Mouse (Mus musculus): ENCODE measurements around the gene Raet1e. TPM values are rescaled to one million over a fixed set of nuclear protein-coding genes. Genes with fewer than 3 reads are reported as not detected.
"Not testable (repeated sequence)": the region's sequence is repeated elsewhere in the genome, so short reads cannot be mapped to it uniquely, and the experiment has no call there.

The Raet1e gene
- polyA plus RNA-seq, 2 experiments = 6.2 to 7.3 TPM

DNA sequence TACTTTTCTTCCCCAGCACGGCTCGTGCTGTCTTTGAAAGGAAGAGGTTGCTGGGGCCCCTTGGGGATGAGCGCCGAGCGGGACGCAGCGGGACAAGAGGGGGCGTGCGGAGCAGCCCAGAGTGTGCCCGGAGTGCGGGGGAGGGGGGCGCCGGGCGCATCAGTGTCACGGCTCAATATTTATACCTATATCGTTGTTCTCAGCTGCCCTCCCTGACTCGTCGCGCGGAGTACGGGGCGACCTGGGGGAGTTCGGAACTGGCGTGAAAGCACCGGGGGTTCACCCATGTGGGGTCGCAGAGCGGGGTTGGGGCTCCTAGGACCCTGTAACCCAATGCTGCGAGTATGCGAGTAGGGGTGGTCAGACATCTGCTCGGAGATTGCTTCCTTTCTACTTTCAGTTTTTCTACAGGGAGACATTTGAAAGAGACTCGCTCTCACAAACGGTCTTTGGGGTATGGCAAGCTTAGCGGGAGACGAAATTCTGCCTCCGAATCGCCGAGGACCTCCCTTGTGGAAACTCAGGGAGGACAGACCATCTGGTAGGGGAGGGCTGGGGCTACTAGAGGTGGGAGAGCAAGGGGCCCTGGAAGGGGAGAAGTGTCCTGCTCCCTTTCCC is 9.2 kb upstream of the Raet1e start, which contains the start of gene E030030I06Rik:
TSS of gene E030030I06Rik (minus strand) at position 198 of the 618 bp plus-strand sequence.
- H3K9ac ChIP-seq (ENCODE audit: low read depth, low read length, severe bottlenecking) = peak within 1 kb of the TSS; percentile 76
- no peak for TF ChIP-seq POLR2A (IDR thresholded peaks at IDR 0.05; ENCODE audit: borderline replicate concordance, extremely low read depth, insufficient read depth, insufficient read length)
- H3K4me3 ChIP-seq (replicated peaks; ENCODE audit: low read length) = peak within 1 kb of the TSS; percentile 69
- H3K27me3 ChIP-seq (ENCODE audit: control insufficient read depth, insufficient read depth, low read length) = peaks cover 18% of the 10 kb centered on the region
- ATAC-seq (ENCODE audit: low FRiP score, low read depth) (peak; percentile 20), DNase-seq (ENCODE audit: low spot score) (no peak)
- H3K9me3 ChIP-seq (ENCODE audit: control insufficient read depth, low read length) = no peaks in the 10 kb centered on the region
- H3K36me3 ChIP-seq (ENCODE audit: control insufficient read depth, insufficient read depth, low read length) = no peaks in the 10 kb centered on the region
- H3K27ac ChIP-seq (replicated peaks; ENCODE audit: low read depth, low read length) = peak within 1 kb of the TSS; percentile 73
- WGBS = under 1% methylated on average over 33 of the region's 37 CpGs
- peak within 1 kb of the TSS; percentile 97 for H3K4me2 ChIP-seq (replicated peaks; ENCODE audit: low read depth, low read length, severe bottlenecking)
- peaks cover 7% of the 10 kb centered on the region for H3K4me1 ChIP-seq (ENCODE audit: control insufficient read depth, insufficient read depth, low read length)

- ATAC-seq (ENCODE audit: low FRiP score, low read depth) = no peak; the same call in 1 of the 2 replicates
- Histone ChIP-seq H3K27me3 (ENCODE audit: control insufficient read depth, insufficient read depth, low read length) (peaks cover 21% of the 10 kb centered on the region), H3K9me3 (ENCODE audit: control insufficient read depth, low read length) (no peaks in the 10 kb centered on the region), H3K27ac (replicated peaks; ENCODE audit: low read depth, low read length) (no peak overlapping the region), H3K4me1 (ENCODE audit: control insufficient read depth, insufficient read depth, low read length) (peaks cover 7% of the 10 kb centered on the region), H3K4me2 (replicated peaks; ENCODE audit: low read depth, low read length, severe bottlenecking) (peak overlapping the region; percentile 97), H3K36me3 (ENCODE audit: control insufficient read depth, insufficient read depth, low read length) (no peaks in the 10 kb centered on the region), H3K9ac (ENCODE audit: low read depth, low read length, severe bottlenecking) (peak overlapping the region; percentile 76), H3K4me3 (replicated peaks; ENCODE audit: low read length) (peak overlapping the region; percentile 69)
- TF ChIP-seq POLR2A (IDR thresholded peaks at IDR 0.05; ENCODE audit: borderline replicate concordance, extremely low read depth, insufficient read depth, insufficient read length) = no peak
- under 1% methylated on average over 50 of the region's 50 CpGs for WGBS
- DNase-seq (ENCODE audit: low spot score) = no peak
Observed at GRCm38 (mm10) chr10:22149691-22150465, 8.5 kb upstream of the Raet1e start.

- no peak for TF ChIP-seq POLR2A (IDR thresholded peaks at IDR 0.05; ENCODE audit: borderline replicate concordance, extremely low read depth, insufficient read depth, insufficient read length)
- ATAC-seq (ENCODE audit: low FRiP score, low read depth) = no peak
- H3K36me3 ChIP-seq (ENCODE audit: control insufficient read depth, insufficient read depth, low read length) = no peaks in the 10 kb centered on the region
- H3K9me3 ChIP-seq (ENCODE audit: control insufficient read depth, low read length) = no peaks in the 10 kb centered on the region
- H3K4me1 ChIP-seq (ENCODE audit: control insufficient read depth, insufficient read depth, low read length) = peaks cover 7% of the 10 kb centered on the region
- H3K9ac ChIP-seq (ENCODE audit: low read depth, low read length, severe bottlenecking) = no peak overlapping the region
- peaks cover 28% of the 10 kb centered on the region for H3K27me3 ChIP-seq (ENCODE audit: control insufficient read depth, insufficient read depth, low read length)
- H3K27ac ChIP-seq (replicated peaks; ENCODE audit: low read depth, low read length) = no peak overlapping the region
- H3K4me3 ChIP-seq (replicated peaks; ENCODE audit: low read length) = peak overlapping the region; percentile 69
- no peak for DNase-seq (ENCODE audit: low spot score)
- peak overlapping the region; percentile 97 for H3K4me2 ChIP-seq (replicated peaks; ENCODE audit: low read depth, low read length, severe bottlenecking)
- under 1% methylated on average over 27 of the region's 27 CpGs for WGBS
Observed at GRCm38 (mm10) chr10:22150593-22150992, 7.8 kb upstream of the Raet1e start.

- not testable (repeated sequence) for DNase-seq (ENCODE audit: low spot score); H3K27ac ChIP-seq (replicated peaks; ENCODE audit: low read depth, low read length); H3K36me3 ChIP-seq (ENCODE audit: control insufficient read depth, insufficient read depth, low read length); H3K4me1 ChIP-seq (ENCODE audit: control insufficient read depth, insufficient read depth, low read length); H3K9me3 ChIP-seq (ENCODE audit: control insufficient read depth, low read length); ATAC-seq (ENCODE audit: low FRiP score, low read depth)
- 1% methylated on average over 52 of the region's 55 CpGs for WGBS
- Histone ChIP-seq H3K27me3 (ENCODE audit: control insufficient read depth, insufficient read depth, low read length) (peaks cover 34% of the 10 kb centered on the region), H3K9ac (ENCODE audit: low read depth, low read length, severe bottlenecking) (0 out of 2 replicates have a peak overlapping the region, but pooled peaks have one; percentile 16), H3K4me2 (replicated peaks; ENCODE audit: low read depth, low read length, severe bottlenecking) (peak overlapping the region; percentile 34), H3K4me3 (replicated peaks; ENCODE audit: low read length) (peak overlapping the region; percentile 21)
Observed at GRCm38 (mm10) chr10:22151056-22151862, 7.1 kb upstream of the Raet1e start.

- not testable (repeated sequence) for H3K27ac ChIP-seq (replicated peaks; ENCODE audit: low read depth, low read length); H3K4me3 ChIP-seq (replicated peaks; ENCODE audit: low read length); ATAC-seq (ENCODE audit: low FRiP score, low read depth); H3K36me3 ChIP-seq (ENCODE audit: control insufficient read depth, insufficient read depth, low read length); H3K9me3 ChIP-seq (ENCODE audit: control insufficient read depth, low read length); DNase-seq (ENCODE audit: low spot score); H3K4me1 ChIP-seq (ENCODE audit: control insufficient read depth, insufficient read depth, low read length); H3K9ac ChIP-seq (ENCODE audit: low read depth, low read length, severe bottlenecking); H3K4me2 ChIP-seq (replicated peaks; ENCODE audit: low read depth, low read length, severe bottlenecking)
- H3K27me3 ChIP-seq (ENCODE audit: control insufficient read depth, insufficient read depth, low read length) = peaks cover 42% of the 10 kb centered on the region
- WGBS = 3% methylated on average over 11 of the region's 11 CpGs
Observed at GRCm38 (mm10) chr10:22151863-22152640, 6.3 kb upstream of the Raet1e start.

DNA sequence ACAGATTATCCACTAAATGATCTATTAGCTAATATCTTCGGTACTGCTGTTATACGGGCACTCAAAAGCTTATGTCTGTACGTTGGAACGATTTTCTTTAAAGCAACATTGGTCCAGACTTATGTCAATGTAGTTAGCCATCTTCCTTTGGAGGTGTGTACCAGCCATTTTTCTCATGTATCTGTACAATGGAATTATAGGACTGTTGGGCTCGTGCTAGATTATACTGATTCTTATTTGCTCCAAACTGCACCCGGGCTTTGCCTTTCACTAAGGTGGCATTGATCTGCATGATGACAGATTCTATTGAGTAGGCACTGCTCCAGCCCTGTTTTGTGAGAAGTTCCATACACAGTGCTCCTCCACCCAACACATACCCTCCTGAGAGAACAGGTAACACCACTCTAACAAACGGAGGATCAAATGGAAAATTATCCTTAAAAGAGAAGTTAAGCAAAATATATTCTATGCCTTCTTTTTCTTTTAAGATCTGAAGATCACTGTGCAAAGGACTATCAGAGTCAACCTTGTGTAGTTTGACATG is 5.2 kb upstream of the Raet1e start:
- H3K27me3 ChIP-seq (ENCODE audit: control insufficient read depth, insufficient read depth, low read length) = peaks cover 53% of the 10 kb centered on the region

GRCm38 (mm10) chr10:22154127-22154526 is 4.2 kb upstream of the Raet1e start:
- under 1% methylated on average over 29 of the region's 38 CpGs for WGBS
- Histone ChIP-seq H3K4me3 (replicated peaks; ENCODE audit: low read length) (peak overlapping the region; percentile 32), H3K27me3 (ENCODE audit: control insufficient read depth, insufficient read depth, low read length) (peaks cover 62% of the 10 kb centered on the region), H3K4me2 (replicated peaks; ENCODE audit: low read depth, low read length, severe bottlenecking) (peak overlapping the region; percentile 46)
- not testable (repeated sequence) for H3K36me3 ChIP-seq (ENCODE audit: control insufficient read depth, insufficient read depth, low read length); H3K9ac ChIP-seq (ENCODE audit: low read depth, low read length, severe bottlenecking); H3K9me3 ChIP-seq (ENCODE audit: control insufficient read depth, low read length); ATAC-seq (ENCODE audit: low FRiP score, low read depth); DNase-seq (ENCODE audit: low spot score); H3K4me1 ChIP-seq (ENCODE audit: control insufficient read depth, insufficient read depth, low read length); H3K27ac ChIP-seq (replicated peaks; ENCODE audit: low read depth, low read length)

More for the DNA sequence above, 5.2 kb upstream of the Raet1e start:
- not testable (repeated sequence) for DNase-seq (ENCODE audit: low spot score); H3K9ac ChIP-seq (ENCODE audit: low read depth, low read length, severe bottlenecking); H3K4me2 ChIP-seq (replicated peaks; ENCODE audit: low read depth, low read length, severe bottlenecking); H3K27ac ChIP-seq (replicated peaks; ENCODE audit: low read depth, low read length); H3K4me1 ChIP-seq (ENCODE audit: control insufficient read depth, insufficient read depth, low read length); ATAC-seq (ENCODE audit: low FRiP score, low read depth); H3K36me3 ChIP-seq (ENCODE audit: control insufficient read depth, insufficient read depth, low read length); H3K9me3 ChIP-seq (ENCODE audit: control insufficient read depth, low read length); H3K4me3 ChIP-seq (replicated peaks; ENCODE audit: low read length)
- WGBS = 4% methylated on average over 6 of the region's 7 CpGs
